Mouse (Mus musculus): ENCODE data around the gene Hist1h4j. TPM values are rescaled to one million over a fixed set of nuclear protein-coding genes. Genes with fewer than 3 reads are reported as not detected.

The Hist1h4j gene
- polyA plus RNA-seq (2015; fragmentation: Illumina TruSeq; extraction: RNeasy Lipid Tissue Mini Kit (QIAGEN cat#74804); ENCODE audit: insufficient read depth, low read depth, low replicate concordance): not detected

GRCm38 (mm10) chr13:21734906-21735767, at the start of gene Hist1h4j:
Hist1h4j (plus strand) TSS chr13:21735064.

GRCm38 (mm10) chr13:21697811-21698210, 37.1 kb upstream of the Hist1h4j start, which contains the start of gene Olfr1359:
Olfr1359 (plus strand) TSS chr13:21698111.

GRCm38 (mm10) chr13:21715864-21716539, 18.9 kb upstream of the Hist1h4j start, which contains the start of the genes Hist1h2bl and Hist1h2ai:
Hist1h2bl (minus strand) TSS chr13:21716143.
Hist1h2ai (plus strand) TSS chr13:21716422.

GRCm38 (mm10) chr13:21717397-21718357, 17.2 kb upstream of the Hist1h4j start, which contains the start of gene Hist1h3h:
Hist1h3h (plus strand) TSS chr13:21717659.

GRCm38 (mm10) chr13:21721757-21722372, 13.0 kb upstream of the Hist1h4j start, which contains the start of gene Hist1h2bm:
Hist1h2bm (plus strand) TSS chr13:21722044.

GRCm38 (mm10) chr13:21750159-21751017, 15.5 kb downstream of the Hist1h4j start, which contains the start of gene Hist1h4k:
Hist1h4k (minus strand) TSS chr13:21750505.

GRCm38 (mm10) chr13:21753524-21754285, 18.8 kb downstream of the Hist1h4j start, which contains the start of the genes Hist1h2ak and Hist1h2bn:
Hist1h2ak (minus strand) TSS chr13:21753827.
Hist1h2bn (plus strand) TSS chr13:21754123.

GRCm38 (mm10) chr13:21779767-21780731, 45.2 kb downstream of the Hist1h4j start, which contains the start of gene Hist1h1b:
Hist1h1b (minus strand) TSS chr13:21780625.

GRCm38 (mm10) chr13:21783255-21783617, 48.4 kb downstream of the Hist1h4j start, which contains the start of gene Hist1h3i:
Hist1h3i (minus strand) TSS chr13:21783370.

Other genes with a start within 250 kb of the Hist1h4j start
- not detected for gene AK157302, start 239.8 kb upstream of the Hist1h4j start, polyA plus RNA-seq (2015; fragmentation: Illumina TruSeq; extraction: RNeasy Lipid Tissue Mini Kit (QIAGEN cat#74804); ENCODE audit: insufficient read depth, low read depth, low replicate concordance)
- gene Gm11273, start 233.6 kb upstream of the Hist1h4j start, polyA plus RNA-seq (2015; fragmentation: Illumina TruSeq; extraction: RNeasy Lipid Tissue Mini Kit (QIAGEN cat#74804); ENCODE audit: insufficient read depth, low read depth, low replicate concordance): not detected
- gene Zkscan8, start 203.9 kb upstream of the Hist1h4j start, polyA plus RNA-seq (2015; fragmentation: Illumina TruSeq; extraction: RNeasy Lipid Tissue Mini Kit (QIAGEN cat#74804); ENCODE audit: insufficient read depth, low read depth, low replicate concordance): 2.1 TPM
- not detected for gene Olfr1366, start 192.3 kb upstream of the Hist1h4j start, polyA plus RNA-seq (2015; fragmentation: Illumina TruSeq; extraction: RNeasy Lipid Tissue Mini Kit (QIAGEN cat#74804); ENCODE audit: insufficient read depth, low read depth, low replicate concordance)
- not detected for gene Olfr1535, start 175.2 kb upstream of the Hist1h4j start, polyA plus RNA-seq (2015; fragmentation: Illumina TruSeq; extraction: RNeasy Lipid Tissue Mini Kit (QIAGEN cat#74804); ENCODE audit: insufficient read depth, low read depth, low replicate concordance)
- not detected for gene Olfr1364, start 153.3 kb upstream of the Hist1h4j start, polyA plus RNA-seq (2015; fragmentation: Illumina TruSeq; extraction: RNeasy Lipid Tissue Mini Kit (QIAGEN cat#74804); ENCODE audit: insufficient read depth, low read depth, low replicate concordance)
- gene Olfr1362, start 121.0 kb upstream of the Hist1h4j start, polyA plus RNA-seq (2015; fragmentation: Illumina TruSeq; extraction: RNeasy Lipid Tissue Mini Kit (QIAGEN cat#74804); ENCODE audit: insufficient read depth, low read depth, low replicate concordance): not detected
- not detected for gene Olfr11, start 92.5 kb upstream of the Hist1h4j start, polyA plus RNA-seq (2015; fragmentation: Illumina TruSeq; extraction: RNeasy Lipid Tissue Mini Kit (QIAGEN cat#74804); ENCODE audit: insufficient read depth, low read depth, low replicate concordance)
- not detected for gene Olfr1361, start 71.7 kb upstream of the Hist1h4j start, polyA plus RNA-seq (2015; fragmentation: Illumina TruSeq; extraction: RNeasy Lipid Tissue Mini Kit (QIAGEN cat#74804); ENCODE audit: insufficient read depth, low read depth, low replicate concordance)
- gene Olfr1360, start 57.7 kb upstream of the Hist1h4j start, polyA plus RNA-seq (2015; fragmentation: Illumina TruSeq; extraction: RNeasy Lipid Tissue Mini Kit (QIAGEN cat#74804); ENCODE audit: insufficient read depth, low read depth, low replicate concordance): not detected
- not detected for gene Olfr1359, start 37.0 kb upstream of the Hist1h4j start, polyA plus RNA-seq (2015; fragmentation: Illumina TruSeq; extraction: RNeasy Lipid Tissue Mini Kit (QIAGEN cat#74804); ENCODE audit: insufficient read depth, low read depth, low replicate concordance)
- gene Hist1h2bl, start 18.9 kb upstream of the Hist1h4j start, polyA plus RNA-seq (2015; fragmentation: Illumina TruSeq; extraction: RNeasy Lipid Tissue Mini Kit (QIAGEN cat#74804); ENCODE audit: insufficient read depth, low read depth, low replicate concordance): not detected
- gene Hist1h2ai, start 18.6 kb upstream of the Hist1h4j start, polyA plus RNA-seq (2015; fragmentation: Illumina TruSeq; extraction: RNeasy Lipid Tissue Mini Kit (QIAGEN cat#74804); ENCODE audit: insufficient read depth, low read depth, low replicate concordance): not detected
- gene Hist1h3h, start 17.4 kb upstream of the Hist1h4j start, polyA plus RNA-seq (2015; fragmentation: Illumina TruSeq; extraction: RNeasy Lipid Tissue Mini Kit (QIAGEN cat#74804); ENCODE audit: insufficient read depth, low read depth, low replicate concordance): not detected
- gene Hist1h2bm, start 13.0 kb upstream of the Hist1h4j start, polyA plus RNA-seq (2015; fragmentation: Illumina TruSeq; extraction: RNeasy Lipid Tissue Mini Kit (QIAGEN cat#74804); ENCODE audit: insufficient read depth, low read depth, low replicate concordance): not detected
- not detected for gene Hist1h4k, start 15.4 kb downstream of the Hist1h4j start, polyA plus RNA-seq (2015; fragmentation: Illumina TruSeq; extraction: RNeasy Lipid Tissue Mini Kit (QIAGEN cat#74804); ENCODE audit: insufficient read depth, low read depth, low replicate concordance)
- gene Hist1h2ak, start 18.8 kb downstream of the Hist1h4j start, polyA plus RNA-seq (2015; fragmentation: Illumina TruSeq; extraction: RNeasy Lipid Tissue Mini Kit (QIAGEN cat#74804); ENCODE audit: insufficient read depth, low read depth, low replicate concordance): not detected
- not detected for gene Hist1h2bn, start 19.1 kb downstream of the Hist1h4j start, polyA plus RNA-seq (2015; fragmentation: Illumina TruSeq; extraction: RNeasy Lipid Tissue Mini Kit (QIAGEN cat#74804); ENCODE audit: insufficient read depth, low read depth, low replicate concordance)
- not detected for gene Hist1h1b, start 45.6 kb downstream of the Hist1h4j start, polyA plus RNA-seq (2015; fragmentation: Illumina TruSeq; extraction: RNeasy Lipid Tissue Mini Kit (QIAGEN cat#74804); ENCODE audit: insufficient read depth, low read depth, low replicate concordance)
- not detected for gene Hist1h3i, start 48.3 kb downstream of the Hist1h4j start, polyA plus RNA-seq (2015; fragmentation: Illumina TruSeq; extraction: RNeasy Lipid Tissue Mini Kit (QIAGEN cat#74804); ENCODE audit: insufficient read depth, low read depth, low replicate concordance)
- not detected for gene Hist1h2an, start 52.2 kb downstream of the Hist1h4j start, polyA plus RNA-seq (2015; fragmentation: Illumina TruSeq; extraction: RNeasy Lipid Tissue Mini Kit (QIAGEN cat#74804); ENCODE audit: insufficient read depth, low read depth, low replicate concordance)
- gene Hist1h2bp, start 52.4 kb downstream of the Hist1h4j start, polyA plus RNA-seq (2015; fragmentation: Illumina TruSeq; extraction: RNeasy Lipid Tissue Mini Kit (QIAGEN cat#74804); ENCODE audit: insufficient read depth, low read depth, low replicate concordance): not detected
- gene Hist1h2bq, start 75.1 kb downstream of the Hist1h4j start, polyA plus RNA-seq (2015; fragmentation: Illumina TruSeq; extraction: RNeasy Lipid Tissue Mini Kit (QIAGEN cat#74804); ENCODE audit: insufficient read depth, low read depth, low replicate concordance): not detected
- gene Hist1h2ao, start 75.4 kb downstream of the Hist1h4j start, polyA plus RNA-seq (2015; fragmentation: Illumina TruSeq; extraction: RNeasy Lipid Tissue Mini Kit (QIAGEN cat#74804); ENCODE audit: insufficient read depth, low read depth, low replicate concordance): not detected
- not detected for gene Hist1h4m, start 76.7 kb downstream of the Hist1h4j start, polyA plus RNA-seq (2015; fragmentation: Illumina TruSeq; extraction: RNeasy Lipid Tissue Mini Kit (QIAGEN cat#74804); ENCODE audit: insufficient read depth, low read depth, low replicate concordance)
- gene Hist1h4n, start 97.1 kb downstream of the Hist1h4j start, polyA plus RNA-seq (2015; fragmentation: Illumina TruSeq; extraction: RNeasy Lipid Tissue Mini Kit (QIAGEN cat#74804); ENCODE audit: insufficient read depth, low read depth, low replicate concordance): not detected
- not detected for gene Hist1h2ap, start 98.4 kb downstream of the Hist1h4j start, polyA plus RNA-seq (2015; fragmentation: Illumina TruSeq; extraction: RNeasy Lipid Tissue Mini Kit (QIAGEN cat#74804); ENCODE audit: insufficient read depth, low read depth, low replicate concordance)
- gene Hist1h2br, start 98.7 kb downstream of the Hist1h4j start, polyA plus RNA-seq (2015; fragmentation: Illumina TruSeq; extraction: RNeasy Lipid Tissue Mini Kit (QIAGEN cat#74804); ENCODE audit: insufficient read depth, low read depth, low replicate concordance): 0.76 TPM
- 1.2 TPM for gene Zfp184, start 210.0 kb downstream of the Hist1h4j start, polyA plus RNA-seq (2015; fragmentation: Illumina TruSeq; extraction: RNeasy Lipid Tissue Mini Kit (QIAGEN cat#74804); ENCODE audit: insufficient read depth, low read depth, low replicate concordance)
- gene Pom121l2, start 246.1 kb downstream of the Hist1h4j start, polyA plus RNA-seq (2015; fragmentation: Illumina TruSeq; extraction: RNeasy Lipid Tissue Mini Kit (QIAGEN cat#74804); ENCODE audit: insufficient read depth, low read depth, low replicate concordance): not detected

All from pancreas, adult 10 weeks (tissue).